Mouse (Mus musculus) neural tube, embryonic 15.5 days (tissue): ENCODE measurements around the gene Cacna1s. TPM values are rescaled to one million over a fixed set of nuclear protein-coding genes. Genes with fewer than 3 reads are reported as not detected.

Source experiments
- ATAC-seq: fragments of 200-750 bp; cut with Nextera tagmentation; 2 replicates; pipeline ENCODE4 v1.8.0; 2017; ENCODE audit warnings: mild to moderate bottlenecking, moderate TSS enrichment, moderate library complexity; ENCODE audit not compliant: low FRiP score
- H3K27ac ChIP-seq: fragments of 300-500 bp; sonication (generic); replicated peaks from 2 replicates; pipeline ENCODE4 v1.5.1; 2015; ENCODE audit warnings: mild to moderate bottlenecking, inconsistent platforms
- H3K27me3 ChIP-seq: fragments of 300-500 bp; sonication (generic); replicated peaks from 2 replicates; pipeline ENCODE4 v1.6.1; 2015; ENCODE audit warnings: inconsistent platforms
- H3K36me3 ChIP-seq: fragments of 300-500 bp; sonication (generic); 2 replicates; pipeline ENCODE4 v1.6.1; 2015; ENCODE audit warnings: inconsistent platforms
- H3K4me1 ChIP-seq: fragments of 300-500 bp; sonication (generic); 2 replicates; pipeline ENCODE4 v1.6.1; 2015; ENCODE audit warnings: inconsistent platforms
- H3K4me2 ChIP-seq: fragments of 300-500 bp; sonication (generic); 2 replicates; pipeline ENCODE4 v1.6.1; 2015; ENCODE audit warnings: inconsistent platforms, mild to moderate bottlenecking, moderate library complexity
- H3K4me3 ChIP-seq: fragments of 300-500 bp; sonication (generic); replicated peaks from 2 replicates; pipeline ENCODE4 v1.5.1; 2015; ENCODE audit warnings: mild to moderate bottlenecking, inconsistent platforms
- H3K9ac ChIP-seq: fragments of 300-500 bp; sonication (generic); replicated peaks from 2 replicates; pipeline ENCODE4 v1.6.1; 2015; ENCODE audit warnings: mild to moderate bottlenecking, inconsistent platforms
- H3K9me3 ChIP-seq: fragments of 300-500 bp; sonication (generic); replicated peaks from 2 replicates; pipeline ENCODE4 v1.6.1; 2016; ENCODE audit warnings: inconsistent platforms
- WGBS: fragments of 180-500 bp; shearing (Covaris S2); methylation state at CpG from one replicate; pipeline ENCODE4 v1.1.7; 2015; ENCODE audit warnings: mixed read lengths; 5-methylcytosine and 5-hydroxymethylcytosine counted together
- polyA plus RNA-seq: library from polyadenylated mRNA; unstranded; fragments of >200 nt; fragmentation: Nextera tagmentation; extraction: Ambion mirVana; gene quantifications from 2 replicates; pipeline ENCODE4 v1.2.1, GENCODE M21; 2015

Cacna1s gene
- polyA plus RNA-seq, 1 experiment from 2014 or later = 0.75 TPM

- WGBS = 77% methylated on average over 9 of the region's 9 CpGs
- no peak for ATAC-seq
- H3K4me3 ChIP-seq = no peak overlapping the region
- H3K27me3 ChIP-seq = no peaks in the 10 kb centered on the region
- H3K9me3 ChIP-seq = no peaks in the 10 kb centered on the region
- no peaks in the 10 kb centered on the region for H3K36me3 ChIP-seq
- H3K4me2 ChIP-seq = no peak overlapping the region
- H3K4me1 ChIP-seq = no peaks in the 10 kb centered on the region
- no peak overlapping the region for H3K27ac ChIP-seq
- no peak overlapping the region for H3K9ac ChIP-seq
These were observed 37.0 kb downstream of the Cacna1s start for GRCm38 (mm10) chr1:136089368-136090165.

- Histone ChIP-seq H3K36me3 (no peaks in the 10 kb centered on the region), H3K9me3 (no peaks in the 10 kb centered on the region), H3K9ac (no peak overlapping the region), H3K4me2 (no peak overlapping the region), H3K4me3 (no peak overlapping the region), H3K27me3 (no peaks in the 10 kb centered on the region), H3K27ac (no peak overlapping the region), H3K4me1 (no peaks in the 10 kb centered on the region)
- 73% methylated on average over 3 of the region's 3 CpGs for WGBS
- ATAC-seq = no peak
These were observed 41.2 kb downstream of the Cacna1s start for GRCm38 (mm10) chr1:136093726-136094125.

GRCm38 (mm10) chr1:136094807-136095206 lies 42.3 kb downstream of the Cacna1s start:
- H3K27me3 ChIP-seq = no peaks in the 10 kb centered on the region
- WGBS = 80% methylated on average over 5 of the region's 5 CpGs

GRCm38 (mm10) chr1:136102094-136102493 lies 49.5 kb downstream of the Cacna1s start:
- Histone ChIP-seq H3K36me3 (no peaks in the 10 kb centered on the region), H3K27me3 (no peaks in the 10 kb centered on the region; the same call in 1 of the 2 replicates), H3K9me3 (no peaks in the 10 kb centered on the region), H3K27ac (no peak overlapping the region), H3K4me1 (peaks cover 24% of the 10 kb centered on the region), H3K4me3 (no peak overlapping the region), H3K4me2 (no peak overlapping the region), H3K9ac (no peak overlapping the region)
- WGBS = 82% methylated on average over 4 of the region's 4 CpGs
- no peak for ATAC-seq

More at GRCm38 (mm10) chr1:136094807-136095206, 42.3 kb downstream of the Cacna1s start:
- ATAC-seq = no peak
- H3K36me3 ChIP-seq = no peaks in the 10 kb centered on the region
- no peak overlapping the region for H3K4me3 ChIP-seq
- H3K4me2 ChIP-seq = no peak overlapping the region
- H3K27ac ChIP-seq = no peak overlapping the region
- H3K9me3 ChIP-seq = no peaks in the 10 kb centered on the region
- no peaks in the 10 kb centered on the region for H3K4me1 ChIP-seq
- no peak overlapping the region for H3K9ac ChIP-seq

- no peak for ATAC-seq
- H3K27ac ChIP-seq = no peak overlapping the region
- no peak overlapping the region for H3K4me3 ChIP-seq
- H3K36me3 ChIP-seq = no peaks in the 10 kb centered on the region
- H3K4me2 ChIP-seq = no peak overlapping the region
- 93% methylated on average over 3 of the region's 3 CpGs for WGBS
- no peak overlapping the region for H3K9ac ChIP-seq
- H3K9me3 ChIP-seq = no peaks in the 10 kb centered on the region
- peaks cover 24% of the 10 kb centered on the region for H3K4me1 ChIP-seq
- H3K27me3 ChIP-seq = no peaks in the 10 kb centered on the region; the same call in 1 of the 2 replicates
These were observed 50.0 kb downstream of the Cacna1s start for GRCm38 (mm10) chr1:136102551-136102950.

GRCm38 (mm10) chr1:136102981-136103380 lies 50.4 kb downstream of the Cacna1s start:
- WGBS = 51% methylated on average over 2 of the region's 2 CpGs
- H3K27me3 ChIP-seq = no peaks in the 10 kb centered on the region; the same call in 1 of the 2 replicates
- no peak for ATAC-seq
- H3K4me3 ChIP-seq = no peak overlapping the region
- H3K4me1 ChIP-seq = peaks cover 24% of the 10 kb centered on the region
- no peaks in the 10 kb centered on the region for H3K9me3 ChIP-seq
- no peak overlapping the region for H3K4me2 ChIP-seq
- no peak overlapping the region for H3K9ac ChIP-seq
- no peak overlapping the region for H3K27ac ChIP-seq
- H3K36me3 ChIP-seq = no peaks in the 10 kb centered on the region

- no peak overlapping the region for H3K9ac ChIP-seq
- no peaks in the 10 kb centered on the region for H3K36me3 ChIP-seq
- WGBS = 81% methylated on average over 7 of the region's 7 CpGs
- H3K27me3 ChIP-seq = no peaks in the 10 kb centered on the region; the same call in 1 of the 2 replicates
- H3K27ac ChIP-seq = no peak overlapping the region
- H3K4me1 ChIP-seq = peaks cover 24% of the 10 kb centered on the region
- no peak overlapping the region for H3K4me2 ChIP-seq
- H3K9me3 ChIP-seq = no peaks in the 10 kb centered on the region
- no peak overlapping the region for H3K4me3 ChIP-seq
- ATAC-seq = no peak
These were observed 51.1 kb downstream of the Cacna1s start for GRCm38 (mm10) chr1:136103696-136104095.

GRCm38 (mm10) chr1:136104741-136105140 lies 52.2 kb downstream of the Cacna1s start:
- 15% methylated on average over 4 of the region's 4 CpGs for WGBS
- no peak overlapping the region for H3K27ac ChIP-seq
- no peak overlapping the region for H3K4me2 ChIP-seq
- H3K4me1 ChIP-seq = peaks cover 24% of the 10 kb centered on the region
- no peak overlapping the region for H3K9ac ChIP-seq
- no peaks in the 10 kb centered on the region; the same call in 1 of the 2 replicates for H3K27me3 ChIP-seq
- H3K9me3 ChIP-seq = no peaks in the 10 kb centered on the region
- no peak for ATAC-seq
- H3K36me3 ChIP-seq = no peaks in the 10 kb centered on the region
- no peak overlapping the region for H3K4me3 ChIP-seq

GRCm38 (mm10) chr1:136109464-136109863 lies 56.9 kb downstream of the Cacna1s start:
- H3K9ac ChIP-seq = no peak overlapping the region
- no peak overlapping the region for H3K4me2 ChIP-seq
- 86% methylated on average over 2 of the region's 2 CpGs for WGBS
- H3K4me1 ChIP-seq = peaks cover 11% of the 10 kb centered on the region
- H3K36me3 ChIP-seq = no peaks in the 10 kb centered on the region
- H3K27ac ChIP-seq = no peak overlapping the region
- H3K4me3 ChIP-seq = no peak overlapping the region
- ATAC-seq = no peak
- H3K9me3 ChIP-seq = no peaks in the 10 kb centered on the region
- no peaks in the 10 kb centered on the region; the same call in 1 of the 2 replicates for H3K27me3 ChIP-seq

- Histone ChIP-seq H3K27me3 (no peaks in the 10 kb centered on the region), H3K4me3 (no peak overlapping the region), H3K36me3 (no peaks in the 10 kb centered on the region), H3K4me1 (peaks cover 7% of the 10 kb centered on the region; the same call in 1 of the 2 replicates), H3K9ac (no peak overlapping the region), H3K9me3 (no peaks in the 10 kb centered on the region), H3K27ac (no peak overlapping the region), H3K4me2 (no peak overlapping the region)
- ATAC-seq = no peak
- 38% methylated on average over 3 of the region's 3 CpGs for WGBS
These were observed 63.6 kb downstream of the Cacna1s start for GRCm38 (mm10) chr1:136116183-136116582.

- Histone ChIP-seq H3K4me1 (peaks cover 7% of the 10 kb centered on the region; the same call in 1 of the 2 replicates), H3K4me3 (no peak overlapping the region), H3K27ac (no peak overlapping the region), H3K4me2 (no peak overlapping the region), H3K36me3 (no peaks in the 10 kb centered on the region), H3K27me3 (no peaks in the 10 kb centered on the region), H3K9ac (no peak overlapping the region), H3K9me3 (no peaks in the 10 kb centered on the region)
- WGBS = 84% methylated on average over 9 of the region's 9 CpGs
- ATAC-seq = no peak
These were observed 64.5 kb downstream of the Cacna1s start for GRCm38 (mm10) chr1:136117069-136117468.

GRCm38 (mm10) chr1:136118875-136119274 lies 66.3 kb downstream of the Cacna1s start:
- Histone ChIP-seq H3K27ac (no peak overlapping the region), H3K36me3 (no peaks in the 10 kb centered on the region), H3K9ac (no peak overlapping the region), H3K4me3 (no peak overlapping the region), H3K9me3 (no peaks in the 10 kb centered on the region), H3K27me3 (no peaks in the 10 kb centered on the region), H3K4me1 (peaks cover 7% of the 10 kb centered on the region; the same call in 1 of the 2 replicates), H3K4me2 (no peak overlapping the region)
- ATAC-seq = no peak
- 24% methylated on average over 8 of the region's 8 CpGs for WGBS
